Mouse (Mus musculus) cerebellum, postnatal 14 days (tissue): ENCODE measurements around the gene Cabp5.
"Not testable (repeated sequence)": the region's sequence is repeated elsewhere in the genome, so short reads cannot be mapped to it uniquely, and the experiment has no call there.

ENCODE experiments used
- DNase-seq, 2 experiments: peaks; one replicate each; pipeline ENCODE4 v3.0.0; 2021; ENCODE audit warnings: mixed read lengths in 2 of 2

Cabp5 gene

DNA sequence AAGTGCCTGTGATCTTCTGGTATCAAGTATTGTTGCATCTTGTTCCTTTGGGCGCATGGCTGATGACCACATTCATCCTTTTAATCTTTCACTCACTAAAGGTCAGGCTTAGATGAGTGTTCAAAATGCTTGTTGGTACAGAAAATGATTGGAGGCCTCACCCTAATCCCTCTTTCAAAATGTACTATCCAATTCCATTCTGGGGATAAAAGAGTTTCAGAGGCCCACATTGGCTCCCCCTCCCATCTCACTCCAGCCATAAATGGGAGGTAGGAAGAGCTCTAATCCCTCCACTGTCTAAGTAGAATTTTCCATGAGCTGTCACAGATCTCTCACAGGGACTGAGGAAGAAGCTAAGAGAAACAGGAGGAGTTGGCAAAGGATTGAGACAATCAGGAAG, at the start of gene Cabp5:
Gene Cabp5 (plus strand): TSS at position 301 of the 400 bp plus-strand sequence.
- DNase-seq: no peak

DNA sequence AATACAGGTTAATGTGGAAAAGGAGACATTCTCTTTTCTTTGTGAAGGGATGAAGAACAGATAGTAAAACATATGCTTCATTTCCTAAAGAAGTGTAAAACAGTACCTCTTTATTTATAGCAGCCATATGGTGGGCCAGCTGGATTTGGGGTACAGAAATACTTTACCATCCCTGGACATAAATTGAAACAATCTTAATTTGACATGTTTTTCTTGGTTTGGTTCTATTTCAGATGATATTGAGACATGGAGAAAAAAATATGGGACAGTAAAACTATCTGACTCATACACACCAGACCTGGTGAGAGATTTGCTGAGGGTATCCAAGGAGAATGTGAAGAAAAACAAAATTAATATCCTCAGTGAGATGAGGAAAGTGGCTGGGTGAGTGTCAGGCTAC, 42.0 kb upstream of the Cabp5 start:
- no peak for DNase-seq

DNA sequence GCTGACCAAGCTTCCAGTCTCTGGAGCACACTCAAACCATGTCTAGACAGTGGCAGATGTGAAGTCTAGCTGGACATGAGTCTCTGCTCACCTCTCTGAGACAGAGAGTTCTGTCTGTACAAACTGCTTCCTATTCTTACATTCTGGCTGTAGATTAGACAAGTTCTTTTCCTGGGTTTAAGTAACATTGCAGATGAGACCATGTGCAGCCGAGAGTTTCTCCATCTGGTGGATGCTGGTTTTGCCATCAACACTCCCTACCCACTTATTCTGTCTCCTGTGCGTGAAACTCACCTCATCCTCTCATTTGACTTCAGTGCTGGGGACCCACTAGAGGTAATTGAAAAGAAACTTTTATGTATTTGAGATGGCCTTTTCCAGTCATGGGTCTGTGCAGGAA, 17.3 kb upstream of the Cabp5 start:
- no peak for DNase-seq

DNA sequence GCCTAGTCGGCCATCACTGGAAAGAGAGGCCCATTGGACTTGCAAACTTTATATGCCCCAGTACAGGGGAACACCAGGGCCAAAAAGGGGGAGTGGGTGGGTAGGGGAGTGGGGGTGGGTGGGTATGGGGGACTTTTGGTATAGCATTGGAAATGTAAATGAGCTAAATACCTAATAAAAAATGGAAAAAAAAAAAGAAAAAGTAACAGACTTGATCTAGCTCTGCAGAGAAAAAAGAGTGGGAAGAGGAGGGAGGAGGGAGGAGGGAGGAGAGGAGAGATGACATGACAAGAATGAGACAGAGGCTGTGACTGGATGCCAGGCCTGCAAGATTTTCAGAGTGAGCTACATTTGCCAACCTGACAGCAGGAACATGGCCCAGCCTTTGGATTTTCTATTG, 52.6 kb downstream of the Cabp5 start, which contains the start of gene Bsph1:
Gene Bsph1 (plus strand): TSS at position 301 of the 400 bp plus-strand sequence.
- not testable (repeated sequence) for DNase-seq
